Mouse (Mus musculus) retina, postnatal 1 day (tissue): ENCODE results near the gene Pcyt2.

Source experiments
- DNase-seq: peaks from one replicate; pipeline ENCODE4 v3.0.0-alpha.2; 2012

Pcyt2 gene

DNA sequence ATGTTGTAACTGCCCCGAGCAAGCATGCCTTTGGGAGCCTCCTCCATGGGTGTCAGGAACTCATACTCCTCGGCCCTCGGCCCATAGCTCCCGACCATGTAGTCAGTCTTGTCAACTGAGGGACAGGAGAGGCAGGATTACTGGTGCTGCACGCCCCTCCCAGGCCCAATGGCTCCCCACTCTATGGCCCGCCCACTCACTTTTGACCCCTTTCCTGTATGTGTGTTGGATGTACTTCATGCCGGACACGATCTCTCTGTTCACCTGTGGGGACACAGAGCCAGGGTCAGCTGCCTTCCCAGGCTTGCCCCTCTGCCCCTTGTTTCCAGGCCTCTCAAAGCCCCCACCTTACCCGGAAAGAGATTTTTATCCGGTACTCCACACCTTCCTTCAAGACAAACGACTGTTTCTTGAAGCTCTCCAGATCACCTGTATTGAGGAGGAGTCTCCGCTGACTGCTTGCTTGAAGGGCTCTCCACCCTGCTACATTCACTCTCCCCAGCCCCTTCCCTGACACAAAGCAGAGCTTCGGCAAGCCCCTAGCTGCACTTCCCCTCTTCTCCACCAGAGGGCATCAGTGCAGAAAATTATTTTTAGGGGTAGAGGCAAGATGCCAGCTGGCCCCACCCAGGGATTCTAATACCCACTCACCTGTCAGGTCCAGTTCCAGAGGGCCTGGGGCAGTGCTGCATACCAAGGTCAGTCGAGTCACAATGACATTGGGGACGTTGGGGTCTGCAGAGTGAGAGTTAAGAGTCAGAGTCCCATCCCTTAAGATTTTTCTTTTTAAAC lies 38.2 kb downstream of the Pcyt2 start:
- peak; percentile 84 for DNase-seq

DNA sequence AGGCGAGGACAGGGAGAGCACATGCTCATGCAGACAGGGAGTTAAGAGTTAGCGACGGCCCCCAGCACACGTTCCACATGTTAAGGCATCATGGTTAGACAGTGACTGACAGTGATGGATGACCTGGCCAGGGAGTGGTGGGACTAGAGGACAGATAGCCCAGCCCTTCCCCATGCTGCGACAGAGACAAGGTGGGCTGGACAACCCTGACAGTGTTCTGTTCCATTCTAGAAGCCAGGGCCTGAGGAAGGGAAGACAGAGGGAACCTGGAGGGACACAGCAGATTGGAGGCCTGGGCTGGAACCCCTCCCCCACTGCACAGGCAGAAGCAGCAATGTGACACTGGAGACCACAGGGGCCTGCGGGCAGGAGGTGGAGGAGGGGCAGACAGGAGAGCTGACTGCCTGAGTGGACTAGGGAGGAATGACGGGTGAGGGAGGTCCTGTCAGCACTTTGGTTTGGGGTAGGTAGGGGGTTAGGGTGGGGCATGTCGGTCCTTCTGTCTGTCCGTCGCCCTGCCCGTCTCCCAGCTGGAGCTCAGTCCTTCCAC lies 39.0 kb downstream of the Pcyt2 start:
- no peak for DNase-seq

- no peak for DNase-seq
Measured at GRCm38 (mm10) chr11:120578024-120578693, 39.6 kb downstream of the Pcyt2 start.

DNA sequence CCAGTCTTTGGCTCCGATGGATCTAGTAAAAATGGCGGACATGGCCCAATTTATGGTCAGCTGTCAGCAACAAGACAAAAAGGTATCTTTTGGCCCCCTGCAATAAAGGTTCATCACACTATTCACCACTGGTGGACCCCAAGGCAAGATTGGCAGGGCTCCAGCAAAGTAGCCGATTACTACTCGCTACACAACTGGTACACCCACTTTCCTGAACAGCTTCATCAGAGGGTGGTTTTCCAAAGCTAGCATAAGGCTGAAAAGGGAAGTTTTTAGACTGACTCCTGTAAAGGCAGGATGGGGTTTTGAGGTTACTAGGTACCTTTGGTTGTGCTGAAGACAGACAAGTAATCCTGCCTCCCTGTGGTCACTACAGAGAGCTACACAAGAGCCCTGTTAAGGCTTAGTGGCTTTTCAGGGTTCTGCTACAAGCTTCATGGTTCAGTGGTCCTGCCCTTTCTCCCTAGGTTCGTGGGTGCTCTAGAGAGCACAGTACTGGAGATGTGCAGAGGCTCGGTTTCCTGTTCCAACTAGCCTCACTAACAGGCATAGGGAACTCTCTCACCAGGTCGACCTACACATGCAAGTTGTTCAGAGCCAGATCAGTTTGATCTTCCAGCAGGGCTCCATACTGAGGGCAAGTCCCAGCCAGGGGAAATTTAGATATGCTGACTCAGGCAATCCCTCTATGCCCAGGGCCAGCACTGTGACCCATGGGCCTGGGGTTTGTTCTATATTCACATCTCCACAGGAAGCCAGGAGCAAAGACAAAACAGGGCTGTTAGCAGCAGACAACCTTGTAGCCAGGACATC lies 40.3 kb downstream of the Pcyt2 start:
- DNase-seq = peak; percentile 24

GRCm38 (mm10) chr11:120576365-120576981 lies 41.3 kb downstream of the Pcyt2 start:
- no peak for DNase-seq

- DNase-seq = no peak
Measured at GRCm38 (mm10) chr11:120575940-120576339, 41.8 kb downstream of the Pcyt2 start.

GRCm38 (mm10) chr11:120575046-120575445 lies 42.7 kb downstream of the Pcyt2 start:
- no peak for DNase-seq

- no peak for DNase-seq
Measured at GRCm38 (mm10) chr11:120574278-120574600, 43.5 kb downstream of the Pcyt2 start.

DNA sequence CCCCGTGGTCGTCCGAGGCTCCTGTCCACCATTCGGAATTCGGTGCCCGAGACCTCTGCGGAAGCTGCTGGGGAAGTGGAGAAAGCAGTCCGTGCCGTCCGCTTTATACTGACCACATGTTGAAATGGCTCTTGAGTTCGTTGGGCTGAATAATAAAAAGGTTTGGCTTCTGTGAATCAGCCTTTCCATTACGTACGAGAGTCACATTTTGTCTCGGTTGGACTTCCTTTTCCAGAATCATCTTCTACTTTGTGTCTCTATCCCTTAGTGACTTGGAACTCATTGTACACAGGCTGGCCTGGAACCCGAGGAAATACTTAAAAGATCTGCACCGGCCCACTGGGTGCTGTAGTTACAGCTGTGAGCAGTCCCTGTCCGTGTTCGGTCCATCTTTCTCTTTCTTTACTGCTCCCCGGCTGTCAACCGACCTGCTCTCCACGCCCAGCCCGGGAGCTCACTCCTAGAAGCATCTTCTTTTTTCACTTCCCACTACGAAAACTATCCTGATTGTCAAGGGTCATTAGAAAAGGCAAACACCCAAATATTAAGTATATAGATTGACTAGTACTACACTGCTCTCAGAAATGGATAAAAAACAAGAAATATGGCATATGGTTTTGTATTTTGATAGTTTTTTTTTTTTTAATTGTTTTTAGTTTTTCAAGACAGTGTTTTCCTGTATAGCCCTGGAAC lies 44.0 kb downstream of the Pcyt2 start:
- no peak for DNase-seq

GRCm38 (mm10) chr11:120572752-120573584 lies 44.8 kb downstream of the Pcyt2 start, which contains the start of gene P4hb:
Gene P4hb, minus strand, starts transcription at chr11:120573253.
- DNase-seq = peak; percentile 100

DNA sequence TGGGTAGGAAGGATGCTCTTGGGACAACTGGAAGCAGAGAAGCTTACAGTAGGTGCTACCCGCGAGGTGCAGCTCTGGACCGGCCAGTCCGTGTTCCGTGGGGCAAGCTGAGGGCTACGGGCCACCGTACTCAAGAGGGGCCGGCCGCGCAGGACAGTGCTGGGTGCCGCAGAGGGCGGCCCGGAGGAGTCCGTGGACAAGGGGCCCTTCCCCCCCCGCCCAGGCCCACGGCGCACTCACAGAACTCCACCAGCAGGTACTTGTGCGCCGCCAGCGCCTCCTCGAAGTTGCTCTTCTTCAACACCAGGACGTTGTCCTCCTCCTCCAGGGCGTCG lies 45.4 kb downstream of the Pcyt2 start:
- no peak for DNase-seq

DNA sequence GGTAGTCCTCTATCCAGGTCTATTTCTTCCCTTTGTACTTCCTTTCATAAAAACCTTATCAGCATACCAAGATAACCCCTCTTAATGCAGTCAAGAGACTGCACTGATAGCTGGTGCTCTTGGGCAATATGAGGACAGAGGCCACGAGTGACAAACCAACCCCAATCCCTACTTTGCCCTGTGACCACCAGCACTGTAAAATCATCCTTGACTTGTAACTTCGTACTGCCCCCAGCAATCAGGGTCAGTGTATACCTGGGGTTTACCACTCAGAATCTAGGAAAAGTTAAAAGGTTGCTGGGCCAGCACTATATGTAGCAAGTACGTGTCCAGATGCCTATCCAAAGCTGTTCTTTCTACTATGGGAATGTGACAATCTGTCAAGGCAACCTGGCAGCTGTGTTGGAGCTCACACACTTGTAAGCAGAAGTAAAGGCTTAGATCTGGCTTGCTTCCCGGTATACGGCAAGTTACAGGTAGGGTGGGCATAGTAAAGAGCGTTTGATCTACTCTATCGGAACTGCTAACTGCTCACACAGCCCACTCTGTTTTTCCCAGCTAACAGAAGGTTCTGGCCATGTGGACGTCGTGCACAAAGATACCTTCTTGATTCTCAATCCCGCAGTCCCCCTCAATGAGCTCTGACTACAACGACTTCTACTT lies 45.9 kb downstream of the Pcyt2 start:
- DNase-seq = no peak

DNA sequence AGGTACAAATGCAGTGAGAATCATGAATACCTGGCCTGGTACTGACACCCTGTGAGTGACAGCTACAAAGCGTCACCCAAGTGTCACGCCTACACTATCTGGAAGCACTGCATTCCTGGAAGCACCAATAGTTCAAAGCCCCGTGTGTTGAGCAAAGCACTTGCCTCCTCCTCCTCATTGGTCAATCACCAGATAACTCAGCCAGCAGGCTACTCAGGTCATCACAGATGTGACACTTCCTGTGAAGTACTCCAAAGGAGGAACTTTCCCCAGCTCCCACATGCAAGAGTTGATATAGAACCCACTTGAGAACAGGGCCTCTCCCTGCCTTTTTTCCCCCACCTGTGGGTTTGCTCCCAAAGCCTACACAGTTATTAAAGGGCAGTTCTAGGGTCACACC lies 46.6 kb downstream of the Pcyt2 start:
- DNase-seq = no peak

DNA sequence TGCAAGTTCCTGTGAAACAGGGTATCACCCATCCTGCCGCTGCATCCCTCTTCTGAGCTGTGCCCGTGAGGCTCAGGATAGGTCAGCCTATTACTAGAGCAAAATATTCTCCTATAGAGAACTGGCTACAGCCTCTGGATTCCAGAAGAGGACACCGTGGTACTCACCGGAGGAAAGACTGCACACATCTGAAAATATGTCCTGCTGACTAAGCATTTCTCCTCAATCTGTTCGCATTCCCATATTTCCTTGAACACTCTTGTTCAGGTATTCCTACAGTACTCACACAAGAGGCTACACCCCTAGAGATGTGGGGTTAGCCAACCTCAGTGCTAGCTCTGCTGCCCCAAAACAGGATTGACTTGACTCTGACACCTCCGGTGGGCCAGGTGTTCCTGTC lies 49.4 kb downstream of the Pcyt2 start:
- no peak for DNase-seq

DNA sequence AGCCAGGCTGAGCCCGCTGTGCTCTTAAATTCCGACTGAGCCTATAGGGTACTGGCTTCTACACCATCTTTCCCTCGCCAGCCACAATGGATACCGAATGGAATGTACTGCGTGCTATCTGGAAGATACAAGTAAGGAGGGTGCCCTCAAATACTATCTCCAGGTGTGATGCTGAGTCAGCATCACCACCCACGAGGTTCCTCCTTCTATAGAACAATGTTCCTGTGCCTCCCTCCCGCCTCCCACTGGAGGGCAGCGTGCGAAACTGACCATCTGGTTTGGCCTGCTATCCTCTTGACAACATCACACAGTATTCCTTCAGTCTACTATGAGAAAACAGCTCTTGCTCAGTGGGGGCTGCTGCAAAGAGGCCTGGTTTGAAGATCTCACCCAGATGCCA lies 52.6 kb downstream of the Pcyt2 start:
- no peak for DNase-seq

DNA sequence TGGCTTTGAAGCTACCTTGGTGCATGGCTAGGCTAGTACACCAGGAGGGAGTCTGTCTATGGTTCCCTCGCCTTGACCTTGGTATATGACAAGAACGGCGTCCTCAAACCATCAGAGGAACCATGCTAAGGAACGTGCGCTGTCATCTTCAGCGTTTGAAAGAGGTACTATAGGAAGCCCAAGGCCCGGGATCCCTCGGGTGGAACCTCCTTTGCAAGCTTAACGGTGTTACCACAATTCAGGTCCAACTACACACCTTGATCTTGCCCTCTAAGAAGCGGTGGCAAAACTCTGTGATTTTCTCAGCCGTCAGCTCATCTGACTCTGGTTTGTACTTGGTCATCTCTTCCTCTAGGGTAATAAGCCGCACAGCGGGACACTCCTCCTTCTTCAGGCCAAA lies 54.8 kb downstream of the Pcyt2 start:
- no peak for DNase-seq

GRCm38 (mm10) chr11:120560952-120561728 lies 56.6 kb downstream of the Pcyt2 start:
- no peak for DNase-seq
